Mouse (Mus musculus): ENCODE measurements at regions not wholly inside any gene's neighbourhood (a gene's known extent, or its start where the extent isn't known, plus 50 kb on each side); places are given as distances from the start of the nearest gene placed in this dataset.

DNA sequence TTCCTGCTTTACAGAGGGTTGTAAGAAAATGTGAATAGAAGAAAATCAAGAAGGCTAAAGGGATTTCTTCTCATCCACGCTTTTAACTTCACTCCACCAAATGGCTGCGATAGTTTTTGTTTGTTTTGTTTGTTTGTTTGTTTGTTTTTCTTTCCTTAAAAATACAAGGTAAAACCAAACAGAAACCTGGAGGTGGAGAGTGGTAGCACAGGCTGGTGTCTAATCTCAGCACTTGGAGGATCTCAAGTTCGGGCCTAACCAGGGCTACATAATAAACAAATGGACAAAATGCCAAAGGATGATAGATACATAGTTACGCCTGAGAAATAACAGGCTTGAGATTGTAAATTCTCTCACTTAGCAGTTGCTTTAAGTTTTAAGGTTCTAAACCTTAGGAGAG, 50.8 kb upstream of the Mboat1 start:
- DNase-seq (ENCODE audit: low spot score): no peak

DNA sequence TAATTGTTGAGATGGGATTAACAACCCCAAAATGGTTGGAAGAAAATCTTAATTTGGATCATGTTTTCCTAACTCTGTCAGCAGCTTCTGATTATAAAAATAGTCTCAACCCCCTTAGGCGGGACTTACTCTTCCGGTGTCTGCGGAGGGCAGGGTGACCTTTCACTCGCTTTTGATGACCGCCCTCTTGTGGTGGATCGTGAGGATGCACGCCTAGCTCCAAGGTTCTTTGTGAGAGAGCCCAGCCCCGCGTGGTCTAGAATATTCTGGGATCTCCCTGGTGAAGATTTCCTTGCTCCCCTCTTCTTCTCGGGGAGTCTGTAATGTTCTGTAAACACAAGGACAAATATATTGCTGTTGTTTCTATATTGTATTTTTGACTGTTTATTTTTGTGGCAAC, 51.3 kb upstream of the Mboat1 start:
- peak; percentile 39 for DNase-seq (ENCODE audit: low spot score)

DNA sequence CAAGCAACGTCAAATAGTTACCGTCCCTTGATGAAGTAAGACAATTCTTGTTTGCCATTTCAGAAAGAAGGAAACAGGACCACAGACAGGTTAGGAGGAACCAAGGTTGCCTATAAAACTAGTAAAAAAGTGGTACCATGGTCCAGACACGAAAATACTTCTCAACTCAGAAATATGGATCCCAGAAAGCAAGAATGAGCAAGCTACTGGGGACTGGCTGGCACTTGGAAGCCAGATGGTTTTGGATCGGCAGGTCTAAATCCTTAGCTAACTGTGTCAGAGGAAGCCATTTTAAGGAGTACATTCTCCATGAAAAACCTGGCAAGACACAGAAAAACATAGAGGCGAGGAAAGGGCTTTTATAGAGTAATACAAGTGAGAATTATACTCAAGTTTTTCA, 51.9 kb upstream of the Mboat1 start:
- DNase-seq (ENCODE audit: low spot score): no peak

DNA sequence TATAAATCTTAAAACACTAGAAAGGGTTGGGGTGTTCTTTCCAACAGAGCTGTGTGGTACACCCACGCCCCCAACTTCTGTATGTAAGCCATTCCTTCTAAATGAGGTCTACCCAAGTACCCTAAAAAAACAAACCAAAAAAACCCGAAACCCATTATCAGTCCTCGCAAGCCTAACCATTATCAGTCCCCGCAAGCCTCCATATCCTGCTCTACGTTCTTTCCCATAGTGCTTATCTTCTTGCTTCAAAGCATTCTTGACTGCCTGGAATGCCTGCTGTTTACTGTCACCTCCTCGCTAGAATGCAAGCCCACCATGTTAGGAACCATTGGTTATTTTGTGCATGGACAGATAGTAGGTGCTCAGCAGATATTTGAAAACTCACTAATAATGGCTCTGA, 52.3 kb upstream of the Mboat1 start:
- DNase-seq (ENCODE audit: low spot score): no peak

DNA sequence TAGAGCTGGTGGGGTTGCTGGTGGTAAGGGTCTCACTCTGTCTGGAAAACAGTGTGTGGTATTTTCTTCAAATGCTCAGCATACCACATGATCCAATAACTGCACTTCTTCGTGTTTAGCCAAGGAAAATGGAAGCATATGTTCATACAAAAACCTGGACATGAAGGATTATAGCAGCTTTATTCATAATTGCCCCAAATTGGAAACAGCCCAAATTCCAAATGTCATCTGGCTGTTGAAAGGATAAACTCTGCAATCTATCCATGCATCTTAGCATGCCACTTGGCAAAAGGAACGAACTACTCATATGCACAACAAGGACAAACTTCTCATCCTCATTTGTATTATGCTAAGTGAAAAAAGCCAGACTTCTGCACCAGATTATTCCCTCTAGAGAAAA, 53.5 kb upstream of the Mboat1 start:
- no peak for DNase-seq (ENCODE audit: low spot score)

DNA sequence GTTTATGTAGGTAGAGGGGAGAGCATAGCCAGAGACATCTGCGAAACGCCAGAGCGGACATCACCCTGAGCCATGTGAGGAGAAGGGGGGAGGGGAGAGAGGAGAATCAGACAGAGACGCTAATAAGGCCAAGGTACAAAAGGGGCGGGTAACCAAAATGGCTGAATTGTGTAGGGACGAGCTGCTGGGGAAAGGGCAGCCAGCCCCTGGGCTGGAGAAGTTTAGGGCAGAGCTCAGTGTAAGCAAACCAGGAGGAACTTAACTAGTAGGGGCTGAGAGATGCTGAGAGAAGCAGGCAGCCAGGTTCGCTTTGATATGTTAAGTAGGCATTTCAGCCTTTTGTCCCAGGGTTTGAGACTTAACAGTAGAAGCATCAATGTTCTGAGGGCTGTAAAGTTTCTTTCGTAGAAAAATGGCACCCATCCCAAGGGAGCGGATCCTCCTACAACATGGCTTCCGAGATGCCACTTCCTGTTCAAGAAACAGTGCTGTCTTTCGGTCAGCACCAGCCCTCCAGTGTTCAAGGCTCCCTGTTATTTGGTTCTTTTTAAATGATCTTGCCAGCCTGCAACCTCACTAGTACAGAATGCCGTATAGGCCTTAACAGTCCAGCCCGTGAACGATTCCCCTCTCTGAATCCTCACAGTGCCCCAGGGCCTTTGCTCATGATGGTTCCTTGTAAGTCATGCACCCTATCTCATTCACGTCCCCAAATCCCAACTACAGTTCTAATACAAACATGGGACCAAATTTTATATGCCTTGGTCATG, 55.4 kb upstream of the Mboat1 start:
- DNase-seq (ENCODE audit: low spot score): no peak

DNA sequence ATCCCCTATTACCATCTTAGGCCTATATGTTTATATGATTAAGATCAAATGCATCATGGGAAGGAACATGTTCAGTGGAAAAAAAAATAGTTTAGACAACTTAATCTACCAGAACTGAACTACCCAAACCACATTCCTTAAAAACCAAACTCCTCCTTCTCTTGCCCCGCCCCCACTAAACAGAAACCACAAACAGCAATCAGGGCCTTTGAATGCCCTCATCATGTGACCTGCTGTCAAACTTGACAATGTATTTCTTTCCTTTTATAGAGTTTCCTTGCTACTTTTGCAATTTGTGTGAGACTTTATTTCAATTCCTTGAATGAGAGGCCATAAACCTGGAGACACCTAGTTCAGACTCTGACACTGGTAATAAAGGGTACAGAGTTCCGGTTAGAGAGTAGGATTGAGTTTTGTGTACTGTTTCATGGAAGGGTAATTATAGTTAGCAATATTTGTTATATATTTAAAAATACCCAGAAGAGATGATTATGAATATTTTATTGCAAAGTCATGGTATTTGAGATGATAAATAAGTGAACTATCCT, 61.7 kb upstream of the Mboat1 start:
- DNase-seq (ENCODE audit: low spot score): no peak

DNA sequence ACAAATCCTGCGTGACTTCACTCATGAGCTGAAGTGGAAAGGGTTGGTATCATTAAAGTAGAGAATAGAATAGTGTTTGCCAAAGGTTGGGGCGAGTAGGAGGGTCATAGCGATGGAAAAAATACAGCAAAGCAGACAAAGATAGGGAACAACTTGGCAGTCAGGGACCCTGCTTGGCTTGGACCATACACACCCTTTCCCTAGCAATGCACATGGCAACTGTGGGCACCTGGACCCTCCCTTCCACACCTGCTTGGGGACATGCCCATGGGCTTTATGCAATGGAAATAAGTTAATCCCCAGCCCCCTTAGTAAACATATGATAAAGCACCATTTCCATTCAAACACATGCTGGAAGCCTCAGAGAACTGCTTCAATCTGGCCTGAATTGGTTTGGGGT, 62.2 kb upstream of the Mboat1 start:
- no peak for DNase-seq (ENCODE audit: low spot score)

DNA sequence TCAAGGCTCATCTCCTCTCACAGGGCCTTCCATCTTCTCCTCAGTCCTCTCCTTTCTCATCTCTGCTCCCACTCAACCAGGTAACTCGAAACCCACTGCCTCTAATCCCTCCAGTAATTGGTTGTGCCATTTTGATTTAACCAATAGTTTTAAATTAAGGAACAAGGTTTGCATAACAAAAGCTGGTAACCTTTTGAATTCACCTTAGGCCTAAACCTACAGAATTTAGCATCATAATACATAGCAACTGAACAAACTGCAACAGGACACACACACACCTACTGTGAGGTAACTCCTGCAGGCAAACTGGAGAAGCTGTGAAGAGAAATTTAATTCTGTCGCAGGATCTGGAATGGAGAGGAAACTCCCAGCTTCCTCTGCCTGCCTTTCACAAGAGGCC, 66.9 kb upstream of the Mboat1 start:
- DNase-seq (ENCODE audit: low spot score): no peak

DNA sequence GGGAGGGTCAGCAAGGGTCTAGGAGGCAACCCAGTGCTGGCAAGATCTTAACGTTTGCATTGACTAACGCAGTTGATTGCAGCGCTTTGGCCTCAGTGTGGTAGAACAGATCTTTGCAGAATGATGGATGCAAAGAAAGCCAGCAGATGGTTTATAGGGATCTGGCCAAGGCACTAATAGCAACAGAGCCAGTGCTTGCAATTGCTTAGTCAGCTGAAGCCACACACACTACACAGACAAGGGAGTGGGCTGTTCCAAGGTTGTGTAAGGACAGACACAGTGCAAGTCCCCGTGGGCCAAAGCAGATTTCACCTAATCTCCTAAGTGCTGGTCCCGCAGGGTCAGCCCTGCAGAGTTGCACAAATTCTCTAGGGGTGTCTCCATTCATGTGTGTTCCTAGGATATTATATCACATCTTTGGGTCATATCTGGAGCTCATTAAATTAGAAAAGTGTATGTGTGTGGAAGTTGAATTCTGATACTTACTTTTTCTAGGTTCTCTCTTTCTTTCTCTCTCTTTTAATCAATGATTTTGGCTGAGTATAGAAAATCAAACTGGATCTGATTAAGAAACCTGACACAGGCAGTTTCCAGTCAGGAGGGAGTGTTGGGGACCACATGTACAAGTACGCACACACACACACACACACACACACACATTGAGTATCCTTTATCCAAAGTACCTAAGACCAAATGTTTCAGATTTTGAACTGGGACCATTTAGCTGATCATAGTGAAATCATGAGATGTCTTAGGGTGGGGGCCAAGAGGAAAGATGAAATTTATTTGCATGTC, 68.5 kb upstream of the Mboat1 start:
- DNase-seq (ENCODE audit: low spot score): no peak

DNA sequence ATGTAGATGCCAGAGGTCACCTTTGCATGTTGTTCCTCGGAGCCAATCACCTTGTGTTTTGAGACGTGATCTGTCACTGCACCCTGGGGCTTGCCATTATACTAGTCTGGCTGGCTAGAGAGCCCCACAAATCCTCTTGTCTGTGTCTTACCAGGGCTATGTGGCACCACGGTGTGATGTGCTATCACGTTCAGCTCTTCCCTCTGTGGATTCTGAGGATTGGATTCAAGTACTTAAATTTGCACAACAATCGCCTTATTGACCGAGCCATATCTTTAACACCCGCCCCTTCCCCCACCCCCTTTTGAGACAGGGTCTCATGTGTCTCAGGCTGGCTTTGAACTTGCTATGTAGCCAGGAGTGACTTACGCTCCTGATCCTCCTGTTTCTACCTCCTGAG, 70.8 kb upstream of the Mboat1 start:
- no peak for DNase-seq (ENCODE audit: low spot score)

DNA sequence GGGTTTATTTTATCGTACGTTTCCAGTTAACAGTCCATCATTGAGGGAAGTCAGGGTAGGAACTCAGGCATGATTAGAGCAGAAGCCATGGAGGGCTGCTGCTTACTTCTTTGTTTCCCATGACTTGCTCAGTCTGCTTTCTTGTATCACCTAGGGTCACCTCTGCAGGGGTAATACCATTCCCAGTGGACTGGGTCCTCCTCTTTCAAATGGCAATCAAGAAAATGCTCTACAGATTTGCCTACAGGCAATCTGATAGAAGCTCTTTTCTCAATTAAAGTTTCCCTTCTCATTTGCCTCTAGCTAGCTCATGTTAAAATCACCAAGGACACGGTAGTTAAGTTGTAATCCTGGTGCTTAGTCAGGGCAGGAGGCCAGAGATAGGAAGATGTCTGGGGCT, 72.5 kb upstream of the Mboat1 start:
- no peak for DNase-seq (ENCODE audit: low spot score)

DNA sequence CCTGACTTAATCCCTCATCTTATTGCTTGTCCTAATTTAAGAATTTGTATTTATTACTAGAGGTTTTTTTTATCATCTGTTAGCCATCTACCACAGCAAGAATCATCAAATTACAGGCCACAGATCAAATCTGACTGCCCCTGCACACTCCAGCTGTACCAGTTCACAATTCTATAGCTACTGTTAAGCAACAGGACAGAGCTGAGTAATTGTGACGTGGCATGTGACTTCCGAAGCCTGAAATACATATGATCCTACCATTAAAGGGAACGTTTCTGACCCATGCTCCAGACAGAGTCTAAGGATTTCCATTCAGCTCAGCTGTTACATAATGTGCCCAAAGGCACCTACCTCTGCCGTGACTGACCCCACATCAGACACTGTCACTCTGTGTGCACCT, 74.0 kb upstream of the Mboat1 start:
- DNase-seq (ENCODE audit: low spot score): no peak

DNA sequence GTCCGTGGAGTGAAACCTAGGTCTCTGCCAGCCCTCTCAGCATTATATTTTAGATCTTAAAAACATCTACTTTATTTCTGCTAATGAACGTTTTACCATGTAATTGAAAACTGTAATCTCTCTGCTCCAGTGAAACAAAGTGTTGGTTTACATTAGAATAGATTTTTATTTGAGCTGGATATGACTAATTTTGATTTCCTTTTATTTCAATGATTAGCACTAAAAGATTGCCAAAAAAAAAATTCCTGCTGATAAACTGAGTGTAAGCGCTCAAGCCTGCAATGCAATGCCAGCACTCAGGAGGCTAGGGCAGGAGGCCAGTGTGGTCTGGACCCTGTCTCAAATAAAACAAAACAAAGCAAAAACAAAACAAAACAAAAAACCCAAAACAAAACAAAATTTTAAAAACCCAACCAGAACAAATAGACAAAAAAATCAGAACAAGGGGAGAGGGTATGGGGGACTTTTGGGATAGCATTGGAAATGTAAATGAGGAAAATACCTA, 69.3 kb upstream of the E2f3 start:
- DNase-seq (ENCODE audit: low spot score): no peak

DNA sequence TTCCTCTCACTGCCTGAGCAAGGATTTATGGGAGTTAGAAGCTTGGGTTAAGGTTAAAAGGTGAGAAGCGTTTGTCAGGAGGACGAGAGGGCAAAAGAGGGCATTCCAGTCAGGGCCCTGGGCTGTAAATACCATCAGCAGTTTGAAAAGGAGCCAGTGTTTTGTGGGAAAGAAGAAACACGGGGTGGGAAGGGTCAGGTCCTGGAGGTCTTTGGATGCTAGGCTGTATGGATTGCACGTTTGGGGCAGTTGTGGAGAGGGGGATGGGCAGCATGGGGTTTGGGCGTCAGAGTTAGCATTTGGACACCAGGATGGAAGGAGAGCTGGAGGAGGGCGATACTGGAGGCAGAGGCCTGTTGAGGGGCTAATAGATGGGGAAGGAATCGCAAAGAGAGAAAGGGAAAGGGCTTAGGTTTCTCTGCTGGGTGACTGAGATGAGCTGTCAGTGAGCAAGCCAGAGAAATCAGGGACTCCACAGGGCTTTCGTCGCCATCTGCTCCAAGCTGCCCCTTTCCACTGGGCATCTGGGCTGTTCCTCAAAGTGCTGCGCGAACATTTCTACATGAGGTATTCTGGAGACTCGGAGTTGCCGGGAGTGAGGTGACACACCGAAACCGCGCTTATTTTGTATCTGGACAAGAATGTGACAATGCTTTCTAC, 66.2 kb upstream of the E2f3 start:
- DNase-seq (ENCODE audit: low spot score): no peak

DNA sequence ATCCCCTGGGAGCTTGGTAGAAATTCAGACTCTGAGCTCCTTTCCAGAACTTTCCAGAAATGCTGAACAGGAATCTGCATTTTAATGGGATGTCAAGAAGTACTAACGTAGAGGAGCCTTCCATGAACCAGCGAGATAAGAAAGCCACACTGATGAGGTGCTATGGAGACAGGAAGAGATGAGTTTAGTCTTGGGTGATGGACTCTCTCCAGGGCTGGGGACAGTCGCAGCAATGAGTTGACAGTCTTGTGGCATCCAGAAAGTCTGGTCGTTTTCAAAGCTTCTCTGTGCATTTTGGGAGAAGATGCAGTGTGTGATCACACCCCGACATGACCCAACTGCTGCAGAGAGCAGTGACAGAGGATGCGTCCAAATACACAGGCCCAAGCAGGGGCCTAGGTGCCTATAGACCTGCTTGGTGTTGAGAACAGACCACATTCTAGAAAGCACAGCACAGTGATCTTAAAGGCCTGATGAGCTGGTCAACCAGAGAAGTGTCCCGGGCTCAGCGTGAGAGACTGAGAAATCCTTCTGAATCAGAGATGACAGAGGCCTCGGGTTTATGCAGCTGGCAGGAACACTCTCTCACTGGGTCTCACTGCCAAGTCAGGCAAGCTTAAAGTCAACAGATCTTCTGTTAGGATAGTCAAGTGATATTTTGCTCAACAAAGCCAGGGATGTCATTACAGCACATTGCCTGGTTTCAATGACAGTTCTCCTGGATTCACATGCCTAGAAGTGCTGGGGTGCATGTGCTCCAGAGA, 65.1 kb upstream of the E2f3 start:
- no peak for DNase-seq (ENCODE audit: low spot score)

DNA sequence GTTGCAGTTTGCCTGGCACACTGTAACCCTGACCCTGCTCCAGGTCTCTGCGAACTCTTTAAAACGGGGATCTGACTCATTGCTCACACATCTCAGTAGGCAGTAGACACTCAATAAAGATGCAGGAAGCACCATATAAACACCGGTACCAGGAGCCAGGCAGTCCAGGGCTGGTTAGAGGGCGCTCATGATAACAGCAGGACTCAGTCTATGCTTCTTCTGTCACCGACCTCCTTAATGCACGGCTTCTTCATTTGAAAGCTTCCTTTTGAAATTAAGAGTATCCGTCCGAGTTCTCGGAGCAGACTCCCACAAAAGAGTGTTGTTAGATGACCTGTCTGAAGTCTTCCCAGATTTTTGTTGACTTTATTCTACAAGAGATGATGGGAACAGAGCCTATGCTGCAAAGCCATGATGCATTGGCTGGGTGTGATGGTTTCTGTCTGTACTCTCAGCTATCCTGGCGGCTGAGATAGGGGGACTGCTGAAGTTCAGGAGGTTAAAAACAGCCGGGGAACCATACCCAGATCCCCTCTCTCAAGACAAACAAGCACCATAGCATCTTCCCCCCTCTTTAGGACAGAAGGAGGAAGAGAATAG, 62.5 kb upstream of the E2f3 start:
- no peak for DNase-seq (ENCODE audit: low spot score)

DNA sequence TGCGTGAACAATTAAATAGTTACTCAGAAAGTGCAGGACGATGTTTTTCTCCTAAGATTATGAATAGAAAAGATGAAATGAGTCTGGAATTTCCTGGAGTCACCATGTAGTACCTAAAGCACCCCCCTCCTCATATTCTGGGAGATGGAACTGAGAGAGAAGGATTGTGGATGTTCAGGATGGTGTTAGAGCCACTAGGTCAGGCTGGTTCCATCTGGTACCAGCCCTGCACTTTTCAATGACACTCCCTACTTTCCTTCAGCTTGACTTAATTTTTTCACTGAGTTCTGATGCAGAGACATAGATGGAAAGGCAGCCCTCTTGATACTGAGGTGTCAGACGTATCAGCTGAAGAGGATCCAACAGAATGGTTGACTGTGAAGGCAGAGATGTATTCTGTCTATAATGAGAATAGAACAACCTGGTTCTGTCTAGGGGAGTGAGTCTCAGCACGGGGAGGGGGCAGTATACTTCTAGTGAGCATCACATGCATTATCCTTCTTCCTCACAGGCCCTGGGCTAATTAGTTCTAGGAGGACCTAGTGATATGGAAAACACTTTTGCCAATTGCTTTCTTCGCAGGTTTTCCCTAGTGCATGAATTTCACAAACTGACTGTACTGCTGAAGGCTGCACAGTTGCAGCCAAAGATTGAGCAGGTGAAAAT, 60.8 kb upstream of the E2f3 start:
- no peak for DNase-seq (ENCODE audit: low spot score)

DNA sequence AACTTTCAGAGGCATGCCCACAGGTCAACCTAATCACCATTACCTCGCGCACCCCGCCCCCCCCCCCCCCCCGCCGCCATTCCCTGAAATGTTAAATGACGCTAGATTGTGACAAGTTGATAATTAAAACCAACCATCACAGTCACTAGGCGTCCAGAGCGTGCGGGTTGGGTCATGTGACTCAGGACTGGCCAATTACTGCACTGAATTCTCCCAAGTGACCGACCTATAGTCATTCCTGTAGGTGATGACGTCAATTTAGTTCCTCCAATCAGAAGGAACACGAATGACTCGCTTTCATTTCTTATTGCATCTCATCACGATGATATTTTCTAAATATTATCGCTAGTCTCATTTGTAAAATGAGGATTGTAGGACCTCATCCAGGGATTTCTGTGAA, 60.2 kb upstream of the E2f3 start:
- DNase-seq (ENCODE audit: low spot score): no peak

DNA sequence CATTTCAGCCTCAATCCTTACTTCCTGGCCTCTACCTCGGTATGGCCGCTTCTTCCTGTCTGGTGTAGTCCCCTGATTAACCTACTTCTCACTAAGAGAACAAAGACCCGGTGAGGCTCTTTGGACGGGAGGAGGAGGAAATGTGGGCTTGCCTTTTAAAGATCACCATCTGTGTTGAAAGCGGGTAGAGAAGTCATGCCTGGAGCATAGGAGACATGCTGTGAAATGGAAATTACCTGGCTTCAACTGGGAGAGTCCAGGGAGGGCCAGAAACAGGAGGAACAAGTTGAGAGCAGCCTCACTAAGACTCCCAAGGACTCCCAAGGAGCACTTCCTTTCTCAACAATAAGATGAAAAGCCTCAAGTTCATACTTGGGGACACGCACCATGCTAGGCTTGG, 59.4 kb upstream of the E2f3 start:
- no peak for DNase-seq (ENCODE audit: low spot score)

DNA sequence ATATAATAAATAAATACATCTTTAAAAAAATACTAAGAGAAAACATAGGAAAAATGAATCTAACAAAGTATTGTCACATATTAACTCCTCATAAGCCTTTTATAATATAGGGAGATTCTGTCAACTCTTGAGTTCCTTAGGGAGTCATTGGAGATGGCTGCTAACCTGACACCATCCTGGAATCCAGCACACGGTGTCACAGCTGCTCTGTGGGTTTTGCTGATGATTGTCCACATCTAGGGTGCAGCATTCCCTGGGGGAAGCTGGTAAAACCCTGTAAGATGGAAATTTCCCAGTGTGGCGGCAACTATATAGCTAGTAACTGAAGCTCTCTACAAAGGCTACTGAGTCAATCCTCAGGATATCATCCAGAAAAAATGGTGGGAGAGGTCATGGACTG, 58.9 kb upstream of the E2f3 start:
- DNase-seq (ENCODE audit: low spot score): no peak
